10 mouse cellular contexts compared by ENCODE assay signal in the genomic region with DNA sequence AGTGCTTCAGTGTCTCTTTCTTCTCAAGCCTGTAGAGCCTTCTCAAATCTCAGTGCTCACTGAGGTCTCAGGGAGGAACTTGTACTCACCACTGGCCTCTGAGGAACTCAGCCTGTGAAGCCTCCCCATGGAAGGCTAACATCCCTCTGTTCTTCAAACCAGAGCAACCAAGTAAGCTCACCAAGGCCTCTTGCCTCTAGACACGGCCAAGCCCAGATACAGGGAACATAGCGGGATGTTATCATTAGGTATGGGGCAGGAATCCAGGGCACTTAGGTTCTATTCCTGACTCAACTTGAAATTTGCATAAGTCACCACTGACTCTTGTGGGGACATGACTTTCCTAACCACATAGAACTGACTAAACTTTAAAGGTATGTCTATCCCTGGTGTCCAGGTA.
"Had no signal": no experiment of that assay in that cellular context is flagged by ENCODE, and none has a peak within 500 bp of the region (broad histone marks: within the 10 kb centered on the region; RNA-seq: fewer than 3 reads in every experiment).

No protein-coding gene starts in this region.

- H3K27me3 ChIP-seq: limb, embryonic 13.5 days; midbrain, embryonic 12.5 days; neural tube, embryonic 13.5 days had no signal

- H3K4me3 ChIP-seq: layer of hippocampus, adult 2 months; limb, embryonic 13.5 days; midbrain, embryonic 12.5 days; neural tube, embryonic 13.5 days had no signal

- H3K9ac ChIP-seq: limb, embryonic 13.5 days; liver, embryonic 14.5 days; midbrain, embryonic 12.5 days; neural tube, embryonic 13.5 days had no signal

- ATAC-seq: midbrain, embryonic 16.5 days had no signal

- H3K36me3 ChIP-seq: limb, embryonic 13.5 days; midbrain, embryonic 12.5 days; neural tube, embryonic 13.5 days had no signal

- H3K9me3 ChIP-seq: limb, embryonic 13.5 days; midbrain, embryonic 12.5 days; neural tube, embryonic 13.5 days had no signal

- H3K4me1 ChIP-seq: midbrain, embryonic 12.5 days; neural tube, embryonic 13.5 days had no signal

- DNase-seq: kidney, postnatal 25 days; lung, adult 18-20 months; right cerebral cortex, postnatal 14 days; thymus, postnatal 36 days had no signal

- H3K27ac ChIP-seq: layer of hippocampus, adult 2 months; limb, embryonic 13.5 days; liver, embryonic 14.5 days; midbrain, embryonic 12.5 days; neural tube, embryonic 13.5 days had no signal

- H3K4me2 ChIP-seq: limb, embryonic 13.5 days; midbrain, embryonic 12.5 days; neural tube, embryonic 13.5 days had no signal
